Mouse (Mus musculus): ENCODE measurements at regions not wholly inside any gene's neighbourhood (a gene's known extent, or its start where the extent isn't known, plus 50 kb on each side); places are given as distances from the start of the nearest gene placed in this dataset.
A peak's percentile ranks its signal among the peaks of the same experiment; 100 is the strongest.

DNA sequence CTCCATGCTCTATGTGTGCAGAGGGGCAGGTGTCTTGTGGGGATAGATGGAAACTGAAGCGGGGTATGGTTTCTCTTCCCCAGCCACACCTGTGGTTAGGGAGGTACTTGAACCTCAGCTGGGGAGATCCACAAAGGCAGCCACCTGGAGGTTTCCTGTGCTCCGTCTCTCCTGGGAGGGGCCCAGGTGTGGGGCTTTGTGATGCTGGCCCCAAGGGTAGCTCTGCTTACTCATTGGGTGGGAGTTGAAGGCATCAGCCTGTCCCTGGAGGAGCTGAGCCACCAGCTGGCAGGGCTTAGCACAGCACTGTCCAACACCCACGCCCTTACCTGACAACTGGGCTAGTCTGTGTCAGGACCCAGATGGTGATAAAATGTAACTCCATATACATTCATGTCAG is 81.4 kb downstream of the Lhx2 start:
- ATAC-seq (ENCODE audit: insufficient number of reproducible peaks, insufficient read depth, low FRiP score, low TSS enrichment): no peak
- no peak overlapping the region for H3K4me3 ChIP-seq
- whole genome bisulfite sequencing: 54% methylated on average over 3 of the region's 3 CpGs

DNA sequence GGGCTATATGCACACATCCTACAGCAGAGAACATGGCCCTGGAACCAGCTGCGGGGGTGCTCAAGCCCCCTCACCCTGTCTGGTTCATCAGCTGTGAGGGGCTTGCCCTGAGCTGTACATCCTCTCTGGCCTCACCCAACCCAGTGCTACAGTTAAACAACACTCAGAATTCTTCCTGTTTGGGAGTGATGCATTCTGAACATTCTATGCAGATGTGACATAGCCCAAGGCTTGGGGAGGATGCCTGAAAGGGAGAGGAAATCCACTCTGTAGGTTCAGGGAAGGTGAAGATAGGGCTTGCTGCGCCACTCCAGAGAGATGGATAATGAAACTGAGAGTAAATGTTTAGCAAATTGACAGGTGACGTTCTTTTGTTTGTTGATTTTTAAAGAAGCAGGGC is 83.3 kb downstream of the Lhx2 start:
- Histone ChIP-seq H3K27ac (no peak overlapping the region), H3K4me3 (no peak overlapping the region), H3K4me2 (replicated peaks) (no peak overlapping the region), H3K9me3 (no peaks in the 10 kb centered on the region), H3K4me1 (peaks cover 19% of the 10 kb centered on the region), H3K9ac (no peak overlapping the region), H3K36me3 (no peaks in the 10 kb centered on the region), H3K27me3 (no peaks in the 10 kb centered on the region)
- WGBS: 83% methylated on average over 3 of the region's 3 CpGs
- no peak for ATAC-seq (ENCODE audit: insufficient number of reproducible peaks, insufficient read depth, low FRiP score, low TSS enrichment)

More for the DNA sequence above, 81.4 kb downstream of the Lhx2 start:
- H3K4me1 ChIP-seq: peaks cover 19% of the 10 kb centered on the region
- no peak overlapping the region for H3K27ac ChIP-seq
- no peaks in the 10 kb centered on the region for H3K27me3 ChIP-seq
- H3K9me3 ChIP-seq: no peaks in the 10 kb centered on the region
- H3K36me3 ChIP-seq: no peaks in the 10 kb centered on the region
- no peak overlapping the region for H3K4me2 ChIP-seq (replicated peaks)
- no peak overlapping the region for H3K9ac ChIP-seq

DNA sequence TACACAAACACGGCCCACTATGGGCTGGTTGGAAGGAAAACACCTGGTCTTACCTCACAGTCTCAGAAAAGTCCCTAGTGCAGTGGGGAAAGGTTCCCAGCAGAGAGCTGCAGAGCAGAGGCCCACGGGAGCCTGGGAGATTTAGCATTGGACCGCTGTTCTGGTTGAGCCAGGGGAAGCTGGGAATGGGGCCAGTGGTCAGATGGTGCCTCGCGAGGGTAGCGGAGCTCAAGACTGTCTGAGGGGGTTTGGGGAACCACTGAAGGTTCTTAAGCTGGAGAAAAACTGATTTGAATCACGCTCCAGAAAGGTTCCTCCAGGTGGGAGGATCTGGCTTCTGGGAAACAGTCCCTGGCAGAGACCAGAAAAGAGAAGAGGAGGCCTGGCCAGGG is 84.8 kb downstream of the Lhx2 start:
- H3K4me3 ChIP-seq: peak overlapping the region; percentile 17; the same call in 1 of the 2 replicates
- no peaks in the 10 kb centered on the region for H3K27me3 ChIP-seq
- 27% methylated on average over 7 of the region's 7 CpGs for WGBS
- no peaks in the 10 kb centered on the region for H3K36me3 ChIP-seq
- no peak for ATAC-seq (ENCODE audit: insufficient number of reproducible peaks, insufficient read depth, low FRiP score, low TSS enrichment)
- no peaks in the 10 kb centered on the region for H3K9me3 ChIP-seq
- peak overlapping the region; percentile 65; the same call in 1 of the 2 replicates for H3K27ac ChIP-seq
- H3K4me1 ChIP-seq: peaks cover 19% of the 10 kb centered on the region
- H3K9ac ChIP-seq: 0 out of 2 replicates have a peak overlapping the region, but pooled peaks have one; percentile 24
- H3K4me2 ChIP-seq (replicated peaks): peak overlapping the region; percentile 50

DNA sequence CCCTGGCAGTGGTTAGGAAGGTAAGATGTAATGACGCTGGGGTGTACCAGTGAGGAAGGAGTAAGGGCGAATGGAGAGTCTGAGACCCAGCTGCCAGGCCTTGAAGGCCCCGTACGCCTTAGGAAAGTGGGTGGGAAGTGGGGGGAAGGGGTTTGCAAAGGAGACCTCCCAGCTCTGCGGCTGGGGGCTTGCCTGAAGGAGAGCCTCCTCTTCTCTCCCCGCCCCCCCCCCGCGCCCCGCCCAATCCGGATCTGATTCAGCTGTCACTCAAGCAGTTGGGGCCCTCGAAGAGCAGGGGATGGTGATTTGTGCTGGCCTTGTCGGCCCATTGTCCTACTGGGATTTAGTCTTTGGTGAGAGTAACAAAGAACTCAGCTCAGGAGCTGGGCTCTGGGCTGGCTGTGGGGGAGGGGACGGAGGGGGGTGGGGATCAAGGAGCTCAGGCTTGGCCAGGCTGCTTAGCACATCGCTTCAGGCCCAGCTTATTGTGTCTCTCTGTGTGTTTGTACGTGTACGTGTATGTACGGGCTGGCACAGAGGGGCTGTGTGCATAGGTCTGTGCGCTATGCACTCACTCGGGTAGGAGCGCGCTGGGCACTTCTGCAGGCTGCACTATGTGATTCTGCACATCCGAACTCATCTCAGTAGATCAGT is 85.3 kb downstream of the Lhx2 start:
- peak overlapping the region; percentile 65 for H3K27ac ChIP-seq
- H3K4me3 ChIP-seq: peak overlapping the region; percentile 17
- under 1% methylated on average over 21 of the region's 22 CpGs for WGBS
- H3K36me3 ChIP-seq: no peaks in the 10 kb centered on the region
- peak overlapping the region; percentile 50 for H3K4me2 ChIP-seq (replicated peaks)
- 0 out of 2 replicates have a peak overlapping the region, but pooled peaks have one; percentile 24 for H3K9ac ChIP-seq
- H3K4me1 ChIP-seq: peaks cover 19% of the 10 kb centered on the region
- H3K9me3 ChIP-seq: no peaks in the 10 kb centered on the region
- peak; percentile 72 for ATAC-seq (ENCODE audit: insufficient number of reproducible peaks, insufficient read depth, low FRiP score, low TSS enrichment)
- no peaks in the 10 kb centered on the region for H3K27me3 ChIP-seq

DNA sequence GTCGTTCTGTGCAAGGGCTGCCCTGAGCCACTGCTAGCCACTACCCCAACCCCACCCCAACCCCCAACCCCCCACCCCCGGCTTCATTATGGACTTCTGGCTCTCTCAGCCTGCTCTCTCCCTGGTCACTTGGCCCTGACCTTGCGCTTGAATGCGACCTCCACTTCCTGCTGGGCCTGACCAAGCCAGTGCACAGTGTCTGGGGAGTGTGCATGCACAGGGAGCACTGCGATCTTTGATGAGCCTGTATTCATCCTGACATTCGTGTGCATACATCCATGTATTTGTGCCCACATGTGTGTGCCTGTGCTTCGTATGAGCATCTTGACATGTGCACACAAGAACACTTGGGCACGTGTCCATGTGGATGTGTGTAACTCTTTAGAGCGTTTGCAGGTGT is 85.9 kb downstream of the Lhx2 start:
- 0 out of 2 replicates have a peak overlapping the region, but pooled peaks have one; percentile 24 for H3K9ac ChIP-seq
- H3K9me3 ChIP-seq: no peaks in the 10 kb centered on the region
- peak overlapping the region; percentile 17; the same call in 1 of the 2 replicates for H3K4me3 ChIP-seq
- H3K4me2 ChIP-seq (replicated peaks): peak overlapping the region; percentile 50
- no peaks in the 10 kb centered on the region for H3K36me3 ChIP-seq
- no peaks in the 10 kb centered on the region for H3K27me3 ChIP-seq
- peak; percentile 8; the same call in 1 of the 2 replicates for ATAC-seq (ENCODE audit: insufficient number of reproducible peaks, insufficient read depth, low FRiP score, low TSS enrichment)
- peak overlapping the region; percentile 5; the same call in 1 of the 2 replicates for H3K27ac ChIP-seq
- WGBS: 13% methylated on average over 9 of the region's 9 CpGs
- peaks cover 19% of the 10 kb centered on the region for H3K4me1 ChIP-seq

DNA sequence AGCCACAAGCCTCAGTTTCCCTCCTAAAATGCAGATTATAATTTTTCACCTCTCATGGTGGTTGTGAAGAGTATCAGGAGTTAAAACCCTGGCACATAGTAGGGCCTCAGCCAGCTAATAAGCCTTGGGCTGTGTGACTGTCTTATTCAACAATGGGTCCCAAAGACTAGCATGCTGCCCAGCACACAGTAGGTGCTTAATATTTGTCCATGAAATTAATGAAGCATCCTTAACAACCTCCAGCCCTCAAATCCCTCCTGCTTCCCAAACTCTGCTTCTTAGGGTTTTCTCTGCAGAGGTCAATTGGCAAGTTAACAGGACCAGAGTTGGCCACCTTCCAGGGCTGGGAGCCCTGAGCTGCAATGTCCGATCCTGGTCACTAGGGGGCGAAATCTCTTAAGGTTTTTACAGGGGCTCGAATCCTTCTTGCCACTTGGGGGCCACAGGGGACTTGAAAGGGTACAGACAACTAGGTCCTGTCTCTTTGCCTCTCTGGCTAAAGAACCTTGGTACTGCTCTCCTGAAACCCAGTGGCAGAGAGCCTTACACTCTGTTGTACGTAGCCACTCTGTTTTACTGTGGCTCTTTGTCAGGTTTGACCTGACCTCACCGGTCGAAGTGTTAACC is 81.6 kb upstream of the Nek6 start:
- Histone ChIP-seq H3K36me3 (no peaks in the 10 kb centered on the region), H3K9me3 (no peaks in the 10 kb centered on the region), H3K4me3 (no peak overlapping the region), H3K4me1 (peaks cover 5% of the 10 kb centered on the region), H3K27me3 (no peaks in the 10 kb centered on the region), H3K4me2 (replicated peaks) (no peak overlapping the region), H3K9ac (no peak overlapping the region), H3K27ac (no peak overlapping the region)
- ATAC-seq (ENCODE audit: insufficient number of reproducible peaks, insufficient read depth, low FRiP score, low TSS enrichment): no peak
- WGBS: 37% methylated on average over 6 of the region's 6 CpGs

DNA sequence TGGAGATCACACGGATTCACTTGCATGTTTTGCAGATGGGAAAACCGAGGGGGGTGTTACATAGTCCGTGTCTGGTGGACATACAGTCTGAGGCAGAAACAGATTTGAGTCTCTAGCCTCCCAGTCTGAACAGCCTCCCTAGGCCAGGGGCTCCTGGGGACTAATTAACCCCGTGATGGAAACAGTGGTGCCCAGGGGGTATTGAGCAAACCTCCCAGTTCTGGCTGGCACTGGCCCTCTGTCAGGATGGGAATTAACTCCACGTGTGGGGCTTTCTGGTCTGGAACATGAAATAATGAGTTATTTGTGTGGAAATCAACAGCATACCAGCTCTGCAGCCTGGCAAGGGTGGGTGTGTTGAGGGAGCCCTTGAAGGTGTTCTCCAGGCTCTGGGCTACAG is 79.9 kb upstream of the Nek6 start:
- Histone ChIP-seq H3K36me3 (no peaks in the 10 kb centered on the region), H3K9ac (no peak overlapping the region), H3K27ac (no peak overlapping the region), H3K9me3 (no peaks in the 10 kb centered on the region), H3K27me3 (no peaks in the 10 kb centered on the region), H3K4me3 (no peak overlapping the region), H3K4me2 (replicated peaks) (no peak overlapping the region), H3K4me1 (no peaks in the 10 kb centered on the region)
- ATAC-seq (ENCODE audit: insufficient number of reproducible peaks, insufficient read depth, low FRiP score, low TSS enrichment): no peak
- WGBS: 51% methylated on average over 5 of the region's 5 CpGs

DNA sequence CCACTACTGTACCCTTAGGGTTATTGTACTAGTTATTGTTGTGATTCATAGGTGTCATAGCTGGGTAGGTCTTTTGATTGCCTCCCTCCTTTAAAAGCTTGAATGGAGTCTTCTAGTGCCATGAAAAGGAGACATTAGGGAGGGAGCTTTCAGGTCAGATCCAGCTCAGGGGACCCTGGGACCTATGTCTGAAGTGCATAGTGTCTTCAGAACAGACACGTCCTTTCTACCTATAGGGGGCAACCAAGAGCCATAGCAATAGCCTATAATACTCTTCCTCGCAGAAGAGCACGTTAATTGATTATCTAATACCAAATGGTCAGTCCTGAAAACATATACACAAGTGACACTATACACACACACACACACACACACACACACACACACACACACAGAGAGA is 77.7 kb upstream of the Nek6 start:
- ATAC-seq (ENCODE audit: insufficient number of reproducible peaks, insufficient read depth, low FRiP score, low TSS enrichment): no peak
- 32% methylated on average over 3 of the region's 3 CpGs for WGBS
- no peaks in the 10 kb centered on the region for H3K27me3 ChIP-seq

DNA sequence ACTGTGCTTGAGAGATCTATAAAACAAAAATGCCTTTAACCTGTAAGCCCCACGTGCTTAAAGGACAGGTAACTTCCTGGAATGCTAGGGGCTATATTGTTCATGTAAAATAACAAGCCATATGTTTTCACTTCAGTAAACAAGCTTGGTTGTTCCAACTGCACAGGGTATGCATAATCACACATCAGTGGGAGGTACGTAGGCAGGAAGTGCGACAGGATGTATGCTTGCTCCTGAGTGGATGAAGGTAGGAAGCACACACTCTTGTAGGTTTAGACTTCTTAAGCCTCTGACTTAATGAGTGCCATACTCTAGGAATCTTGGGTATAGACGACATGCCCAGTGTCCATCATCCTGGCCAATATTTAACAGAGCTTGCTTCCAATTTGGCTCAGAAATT is 74.7 kb upstream of the Nek6 start:
- Histone ChIP-seq H3K9me3 (no peaks in the 10 kb centered on the region), H3K4me2 (replicated peaks) (no peak overlapping the region)
- ATAC-seq (ENCODE audit: insufficient number of reproducible peaks, insufficient read depth, low FRiP score, low TSS enrichment): no peak

More for the DNA sequence above, 77.7 kb upstream of the Nek6 start:
- 0 out of 2 replicates have a peak, but pooled peaks cover 3% of the 10 kb centered on the region for H3K4me1 ChIP-seq
- no peaks in the 10 kb centered on the region for H3K9me3 ChIP-seq
- H3K9ac ChIP-seq: no peak overlapping the region
- no peak overlapping the region for H3K27ac ChIP-seq
- H3K36me3 ChIP-seq: no peaks in the 10 kb centered on the region
- H3K4me3 ChIP-seq: no peak overlapping the region
- no peak overlapping the region for H3K4me2 ChIP-seq (replicated peaks)

DNA sequence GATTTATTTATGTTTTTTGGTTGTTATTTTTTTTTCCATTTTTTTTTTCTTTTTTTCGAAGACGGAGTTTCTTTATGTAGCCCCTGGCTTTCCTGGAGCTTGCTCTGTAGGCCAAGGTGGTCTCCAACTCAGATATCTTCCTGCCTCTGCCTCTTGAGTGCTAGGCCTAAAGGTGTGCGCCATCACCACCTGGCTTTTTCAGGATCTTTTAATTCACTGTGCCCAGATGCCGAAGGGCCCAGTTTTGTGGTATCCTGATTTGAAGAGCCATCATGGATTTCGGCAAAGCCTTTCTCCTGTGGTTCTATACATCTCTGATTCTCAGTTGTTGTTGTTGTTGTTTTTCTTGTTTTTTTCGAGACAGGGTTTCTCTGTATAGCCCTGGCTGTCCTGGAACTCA is 72.3 kb upstream of the Nek6 start:
- H3K9ac ChIP-seq: no peak overlapping the region
- H3K9me3 ChIP-seq: no peaks in the 10 kb centered on the region
- no peaks in the 10 kb centered on the region for H3K36me3 ChIP-seq
- no peak overlapping the region for H3K27ac ChIP-seq
- no peak for ATAC-seq (ENCODE audit: insufficient number of reproducible peaks, insufficient read depth, low FRiP score, low TSS enrichment)
- 92% methylated on average over 6 of the region's 6 CpGs for WGBS
- H3K27me3 ChIP-seq: no peaks in the 10 kb centered on the region
- H3K4me3 ChIP-seq: no peak overlapping the region
- H3K4me1 ChIP-seq: 0 out of 2 replicates have a peak, but pooled peaks cover 3% of the 10 kb centered on the region
- no peak overlapping the region for H3K4me2 ChIP-seq (replicated peaks)

More for the DNA sequence above, 74.7 kb upstream of the Nek6 start:
- Histone ChIP-seq H3K27ac (no peak overlapping the region), H3K4me1 (0 out of 2 replicates have a peak, but pooled peaks cover 3% of the 10 kb centered on the region), H3K27me3 (no peaks in the 10 kb centered on the region), H3K9ac (no peak overlapping the region), H3K4me3 (no peak overlapping the region), H3K36me3 (no peaks in the 10 kb centered on the region)
- WGBS: 62% methylated on average over 4 of the region's 4 CpGs

DNA sequence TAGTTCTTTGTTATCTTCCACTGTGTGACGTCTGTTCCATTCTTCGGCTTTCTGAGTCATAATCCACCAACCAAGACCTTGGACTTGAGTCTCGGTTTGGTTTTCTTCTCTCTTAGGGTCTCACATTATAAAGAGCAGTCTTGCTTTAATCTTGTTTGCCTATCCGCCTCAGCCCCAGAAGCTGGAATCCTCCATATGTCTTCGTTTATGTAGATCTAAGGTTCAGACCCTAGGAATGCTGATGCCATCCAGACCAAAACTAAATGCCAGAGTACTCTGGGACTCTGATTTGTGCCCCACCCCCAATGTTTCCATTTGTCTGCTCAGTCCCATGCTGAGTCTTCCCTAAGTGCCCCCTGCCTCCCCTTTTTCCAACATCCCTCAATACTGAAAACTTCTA is 71.5 kb upstream of the Nek6 start:
- H3K4me3 ChIP-seq: no peak overlapping the region
- no peak overlapping the region for H3K4me2 ChIP-seq (replicated peaks)
- no peaks in the 10 kb centered on the region for H3K36me3 ChIP-seq
- no peaks in the 10 kb centered on the region for H3K9me3 ChIP-seq
- H3K4me1 ChIP-seq: 0 out of 2 replicates have a peak, but pooled peaks cover 3% of the 10 kb centered on the region
- no peaks in the 10 kb centered on the region for H3K27me3 ChIP-seq
- no peak overlapping the region for H3K9ac ChIP-seq
- 0 out of 2 replicates have a peak, but pooled peaks have one; percentile 64 for ATAC-seq (ENCODE audit: insufficient number of reproducible peaks, insufficient read depth, low FRiP score, low TSS enrichment)
- WGBS: 56% methylated on average over 5 of the region's 5 CpGs
- H3K27ac ChIP-seq: no peak overlapping the region

DNA sequence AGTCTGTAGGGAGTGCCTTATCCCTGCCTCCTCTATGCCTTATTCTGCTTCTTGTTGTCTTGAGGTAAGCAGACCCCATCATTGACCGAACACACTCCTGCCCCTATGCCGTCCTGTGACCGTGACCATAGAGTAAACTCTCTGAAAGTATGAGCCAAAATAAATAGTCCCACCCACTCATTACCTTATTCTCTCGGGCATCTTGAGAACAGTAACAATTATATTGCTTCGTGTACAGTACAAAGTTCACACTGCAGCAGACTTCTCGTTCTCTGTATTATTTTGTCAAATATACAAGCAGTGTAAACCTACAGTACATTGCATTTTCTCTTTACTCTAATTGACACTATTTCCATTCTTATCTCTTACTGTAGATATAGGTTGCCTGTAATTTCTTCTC is 62.4 kb upstream of the Nek6 start:
- ATAC-seq (ENCODE audit: insufficient number of reproducible peaks, insufficient read depth, low FRiP score, low TSS enrichment): no peak
- Histone ChIP-seq H3K4me3 (no peak overlapping the region), H3K4me1 (no peaks in the 10 kb centered on the region)

More for the DNA sequence above, 62.4 kb upstream of the Nek6 start:
- Histone ChIP-seq H3K27ac (no peak overlapping the region), H3K9ac (no peak overlapping the region), H3K9me3 (no peaks in the 10 kb centered on the region), H3K27me3 (no peaks in the 10 kb centered on the region), H3K36me3 (no peaks in the 10 kb centered on the region), H3K4me2 (replicated peaks) (no peak overlapping the region)
- 86% methylated on average over 6 of the region's 6 CpGs for WGBS

Data from embryonic facial prominence, embryonic 12.5 days (tissue).